Mouse (Mus musculus) ES-Bruce4 (cell line): Measurements from ENCODE around the gene Arnt. TPM values are rescaled to one million over a fixed set of nuclear protein-coding genes. Genes with fewer than 3 reads are reported as not detected.

Experiments
- H3K27ac ChIP-seq: 2 replicates; pipeline ENCODE4 v1.5.1; 2012; ENCODE audit warnings: low read length, inconsistent platforms; ENCODE audit not compliant: insufficient read depth
- H3K27me3 ChIP-seq: 2 replicates; pipeline ENCODE4 v1.6.1; 2012; ENCODE audit warnings: mild to moderate bottlenecking, low read length, inconsistent platforms; ENCODE audit not compliant: control insufficient read depth, poor library complexity, insufficient read depth, severe bottlenecking
- H3K36me3 ChIP-seq: 2 replicates; pipeline ENCODE4 v1.6.1; 2012; ENCODE audit warnings: inconsistent platforms, mild to moderate bottlenecking, low read length, moderate library complexity; ENCODE audit not compliant: control insufficient read depth, poor library complexity, insufficient read depth, severe bottlenecking
- H3K4me1 ChIP-seq: one replicate; pipeline ENCODE4 v1.8.1; 2011; ENCODE audit warnings: low read length; ENCODE audit not compliant: control insufficient read depth, insufficient read depth
- H3K4me3 ChIP-seq: 2 replicates; pipeline ENCODE4 v1.5.1; 2011; ENCODE audit warnings: low read depth, mild to moderate bottlenecking, low read length
- H3K9ac ChIP-seq: 2 replicates; pipeline ENCODE4 v1.6.1; 2012; ENCODE audit warnings: low read depth, mild to moderate bottlenecking, inconsistent platforms; ENCODE audit not compliant: poor library complexity, severe bottlenecking
- H3K9me3 ChIP-seq: replicated peaks from 2 replicates; pipeline ENCODE4 v1.6.1; 2012; ENCODE audit warnings: mild to moderate bottlenecking, low read length, inconsistent platforms; ENCODE audit not compliant: control insufficient read depth, poor library complexity, insufficient read depth, severe bottlenecking
- CTCF ChIP-seq: IDR thresholded peaks from one replicate; pipeline ENCODE4 v1.8.1; 2011; ENCODE audit warnings: low read depth, low read length
- EP300 ChIP-seq: IDR thresholded peaks from 2 replicates; pipeline ENCODE4 v1.6.1; 2011; ENCODE audit warnings: low read depth, low read length; ENCODE audit not compliant: insufficient read depth
- POLR2A ChIP-seq: IDR thresholded peaks from one replicate; pipeline ENCODE4 v1.8.1; 2011; ENCODE audit warnings: low read length; ENCODE audit not compliant: insufficient read depth
- polyA plus RNA-seq: library from polyadenylated mRNA; stranded (reverse); fragments of >200 nt; gene quantifications from 2 replicates; pipeline ENCODE4 v1.2.4, GENCODE M21; 2011; ENCODE audit warnings: low read depth; ENCODE audit not compliant: missing spikeins, insufficient read depth, insufficient read length

Gene Arnt
- polyA plus RNA-seq, 1 experiment = 75.5 TPM

DNA sequence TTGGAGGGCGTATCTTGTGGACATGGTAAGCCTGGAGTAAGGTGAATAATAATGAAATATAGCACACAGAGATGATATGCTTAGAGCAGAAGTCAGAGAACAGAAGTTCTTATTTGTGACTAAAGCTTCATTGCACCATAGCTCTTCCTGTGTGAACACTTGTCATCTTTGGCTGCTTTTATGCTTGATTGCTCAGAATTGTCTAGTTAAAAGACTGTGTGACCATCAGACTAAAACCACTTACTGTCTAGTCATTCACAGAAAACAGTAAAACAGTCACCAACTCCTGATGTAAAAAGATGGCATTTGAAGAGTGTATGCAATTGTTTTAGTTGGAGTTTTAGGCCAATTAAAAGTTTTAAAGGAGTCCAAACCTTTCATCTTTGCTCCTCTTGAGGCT lies 44.8 kb downstream of the Arnt start:
- H3K36me3 ChIP-seq = peaks cover 36% of the 10 kb centered on the region
- H3K27me3 ChIP-seq = no peaks in the 10 kb centered on the region
- no peaks in the 10 kb centered on the region for H3K9me3 ChIP-seq
- no peak overlapping the region for H3K27ac ChIP-seq
- no peak overlapping the region for H3K9ac ChIP-seq
- H3K4me3 ChIP-seq = no peak overlapping the region
- H3K4me1 ChIP-seq = no peaks in the 10 kb centered on the region
- TF ChIP-seq POLR2A (no peak), EP300 (no peak), CTCF (no peak)

DNA sequence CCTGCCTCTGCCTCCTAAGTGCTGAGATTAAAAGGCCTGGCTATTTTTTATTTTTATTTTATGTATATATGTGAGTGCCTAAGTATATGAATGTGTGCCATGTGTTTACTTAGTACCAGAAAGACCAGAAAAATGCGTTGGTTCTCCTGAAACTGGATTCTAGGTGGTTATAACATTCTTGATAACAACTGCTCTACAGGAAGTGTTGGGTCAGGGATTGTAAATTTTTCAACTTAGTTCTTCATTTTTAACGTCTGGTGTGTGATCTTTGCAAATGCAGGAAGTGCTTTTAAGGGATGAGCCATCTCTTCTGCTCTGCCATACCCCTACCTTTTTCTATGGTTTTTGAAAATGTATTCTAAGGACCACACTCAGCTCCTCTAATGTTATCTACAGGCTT lies 52.2 kb downstream of the Arnt start:
- Histone ChIP-seq H3K27me3 (no peaks in the 10 kb centered on the region), H3K4me1 (no peaks in the 10 kb centered on the region), H3K9ac (no peak overlapping the region), H3K9me3 (no peaks in the 10 kb centered on the region), H3K27ac (no peak overlapping the region), H3K4me3 (no peak overlapping the region), H3K36me3 (peaks cover 32% of the 10 kb centered on the region)
- no peak for TF ChIP-seq POLR2A
- TF ChIP-seq EP300 = no peak
- no peak for TF ChIP-seq CTCF

DNA sequence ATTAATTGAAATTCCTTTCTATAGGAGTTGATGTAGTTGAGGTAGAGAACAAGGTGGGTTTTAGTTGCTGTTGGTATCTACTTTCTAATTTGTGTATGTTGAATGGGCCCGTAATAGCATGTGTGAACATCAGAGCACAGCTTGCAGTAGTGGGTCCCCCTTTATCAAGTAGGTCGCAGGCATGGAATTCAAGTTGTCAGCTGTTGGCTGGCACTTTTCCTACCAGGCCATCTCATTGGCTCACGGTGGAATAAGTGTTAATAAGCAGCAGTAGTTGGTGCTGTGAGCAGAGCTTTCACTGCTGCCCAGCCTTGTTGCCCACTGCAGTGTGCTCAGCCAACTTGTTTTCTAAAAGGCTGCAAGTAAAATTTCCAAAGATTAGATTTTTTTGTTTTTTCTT lies 54.5 kb downstream of the Arnt start:
- Histone ChIP-seq H3K27ac (no peak overlapping the region), H3K27me3 (no peaks in the 10 kb centered on the region), H3K4me1 (no peaks in the 10 kb centered on the region), H3K36me3 (peaks cover 38% of the 10 kb centered on the region), H3K9me3 (no peaks in the 10 kb centered on the region), H3K4me3 (no peak overlapping the region), H3K9ac (no peak overlapping the region)
- TF ChIP-seq POLR2A = no peak
- no peak for TF ChIP-seq CTCF
- TF ChIP-seq EP300 = no peak

DNA sequence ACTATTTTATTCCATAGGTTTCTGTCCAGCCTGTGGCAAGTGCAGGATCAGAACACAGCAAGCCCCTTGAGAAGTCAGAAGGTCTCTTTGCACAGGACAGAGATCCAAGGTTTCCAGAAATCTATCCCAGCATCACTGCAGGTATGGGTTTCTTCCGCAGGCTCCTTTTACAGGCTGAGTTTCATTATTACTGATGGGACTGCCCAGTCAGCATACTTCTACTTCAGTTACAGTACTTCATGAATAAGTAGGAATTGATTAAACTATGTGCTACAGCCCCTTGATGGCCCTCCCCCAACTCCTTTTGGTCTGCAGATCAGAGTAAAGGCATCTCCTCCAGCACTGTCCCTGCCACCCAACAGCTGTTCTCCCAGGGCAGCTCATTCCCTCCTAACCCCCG lies 56.0 kb downstream of the Arnt start:
- Histone ChIP-seq H3K9me3 (no peaks in the 10 kb centered on the region), H3K9ac (no peak overlapping the region), H3K27ac (no peak overlapping the region), H3K4me1 (no peaks in the 10 kb centered on the region), H3K4me3 (no peak overlapping the region), H3K27me3 (no peaks in the 10 kb centered on the region), H3K36me3 (peaks cover 46% of the 10 kb centered on the region)
- TF ChIP-seq POLR2A = no peak
- no peak for TF ChIP-seq EP300
- TF ChIP-seq CTCF = no peak

DNA sequence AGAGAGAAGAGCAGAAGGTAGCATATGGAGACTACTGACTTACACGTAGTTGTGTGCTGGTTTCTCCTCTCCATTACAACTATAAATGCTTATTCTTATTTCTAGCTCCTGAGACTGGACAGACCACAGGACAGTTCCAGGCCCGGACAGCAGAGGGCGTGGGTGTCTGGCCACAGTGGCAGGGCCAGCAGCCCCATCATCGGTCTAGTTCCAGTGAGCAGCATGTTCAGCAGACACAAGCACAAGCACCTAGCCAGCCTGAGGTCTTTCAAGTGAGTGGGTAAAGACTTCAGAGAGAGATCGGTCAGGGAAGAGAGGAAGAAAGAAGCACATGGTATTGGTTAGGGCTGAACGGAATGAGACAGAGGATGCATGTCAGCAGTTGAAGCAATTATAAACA lies 60.2 kb downstream of the Arnt start:
- no peak for TF ChIP-seq POLR2A
- TF ChIP-seq EP300 = no peak
- TF ChIP-seq CTCF = peak; percentile 89
- Histone ChIP-seq H3K9ac (no peak overlapping the region), H3K36me3 (peaks cover 41% of the 10 kb centered on the region)

DNA sequence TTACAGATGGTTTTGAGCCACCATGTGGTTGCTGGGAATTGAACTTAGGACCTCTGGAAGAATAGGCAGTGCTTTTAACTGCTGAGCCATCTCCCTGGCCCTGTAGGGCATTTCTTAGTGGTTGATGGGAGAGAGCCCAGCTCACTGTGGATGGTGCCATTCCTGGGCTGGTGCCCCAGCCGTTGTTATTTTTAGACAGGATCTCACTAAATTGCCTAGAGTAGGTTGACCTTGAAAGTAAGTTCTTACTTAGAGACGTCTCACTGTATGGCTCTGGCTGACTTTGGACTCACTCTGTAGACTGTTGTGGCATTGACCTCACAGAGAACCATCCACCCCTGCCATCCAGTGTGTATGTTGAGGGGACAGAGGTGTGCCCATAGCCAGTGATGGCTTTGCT lies 64.0 kb downstream of the Arnt start:
- H3K4me3 ChIP-seq = no peak overlapping the region

More for the DNA sequence above, 60.2 kb downstream of the Arnt start:
- no peaks in the 10 kb centered on the region for H3K27me3 ChIP-seq
- H3K9me3 ChIP-seq = no peaks in the 10 kb centered on the region
- no peak overlapping the region for H3K4me3 ChIP-seq
- no peak overlapping the region for H3K27ac ChIP-seq
- H3K4me1 ChIP-seq = no peaks in the 10 kb centered on the region

DNA sequence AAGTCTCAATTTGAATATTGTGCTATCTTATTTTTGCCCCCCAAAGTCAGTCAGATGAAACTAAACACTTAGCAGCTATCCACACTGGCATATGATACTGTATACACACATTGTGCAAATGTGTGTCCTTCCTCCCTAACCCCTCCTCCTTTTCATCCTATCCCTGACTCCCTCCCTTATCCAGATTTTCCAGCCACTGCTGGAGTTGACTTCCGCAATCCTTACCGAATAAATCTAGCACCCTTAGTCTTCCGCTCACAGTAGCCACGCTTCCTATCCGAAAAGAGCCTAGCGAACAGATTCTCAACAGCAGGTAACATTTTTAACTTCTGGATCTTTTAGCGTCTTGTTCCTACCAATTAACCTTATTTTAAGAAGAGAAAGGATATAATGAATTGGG lies 64.8 kb downstream of the Arnt start, which contains the start of gene Ctsk:
Ctsk (plus strand) TSS at position 233 of the 400 bp plus-strand sequence.
- H3K36me3 ChIP-seq = peaks cover 15% of the 10 kb centered on the region
- H3K27ac ChIP-seq = no peak within 1 kb of the TSS
- no peaks in the 10 kb centered on the region for H3K9me3 ChIP-seq
- H3K9ac ChIP-seq = no peak within 1 kb of the TSS
- H3K4me3 ChIP-seq = no peak within 1 kb of the TSS
- H3K27me3 ChIP-seq = no peaks in the 10 kb centered on the region
- TF ChIP-seq POLR2A (no peak), CTCF (no peak), EP300 (no peak)
- no peaks in the 10 kb centered on the region for H3K4me1 ChIP-seq

More for the DNA sequence above, 64.0 kb downstream of the Arnt start:
- H3K9me3 ChIP-seq = no peaks in the 10 kb centered on the region
- no peak overlapping the region for H3K27ac ChIP-seq
- no peaks in the 10 kb centered on the region for H3K4me1 ChIP-seq
- H3K9ac ChIP-seq = no peak overlapping the region
- H3K27me3 ChIP-seq = no peaks in the 10 kb centered on the region
- TF ChIP-seq EP300 (no peak), POLR2A (no peak), CTCF (no peak)
- peaks cover 20% of the 10 kb centered on the region for H3K36me3 ChIP-seq
